17 mouse cellular contexts compared by ENCODE assay signal in genomic region chr6:34579504-34580068, GRCm38 (mm10). TPM values are rescaled to one million over a fixed set of nuclear protein-coding genes. Genes with fewer than 3 reads are reported as not detected.
A peak's percentile ranks its signal among the peaks of the same experiment; 100 is the strongest.
DNase-seq lines count a peak whose midpoint lies in the region; ATAC-seq and TF ChIP-seq lines count a peak whose summit lies in the region.
"Had no signal": no experiment of that assay in that cellular context is flagged by ENCODE, and none has a peak within 500 bp of the region (broad histone marks: within the 10 kb centered on the region; RNA-seq: fewer than 3 reads in every experiment).

No protein-coding gene starts in this region.

- no peak overlapping the region for H3K27ac ChIP-seq in kidney, embryonic 14.5 days (ENCODE audit: low read depth, low read length)
- no peak overlapping the region for H3K27ac ChIP-seq in stomach, embryonic 14.5 days (ENCODE audit: low read length)
- H3K27ac ChIP-seq in thymus, adult 2 months (ENCODE audit: control insufficient read depth, insufficient read depth, low read length), result no peak overlapping the region
- H3K27ac ChIP-seq: forebrain, embryonic 15.5 days; heart, embryonic 10.5 days; hindbrain, embryonic 14.5 days; kidney, postnatal 0 days had no signal

- WGBS in kidney, embryonic 14.5 days, result 74% methylated on average over 6 of the region's 6 CpGs
- 59% methylated on average over 6 of the region's 6 CpGs for WGBS in stomach, embryonic 14.5 days
- WGBS in thymus, adult 2 months, result 96% methylated on average over 6 of the region's 6 CpGs

- no peaks in the 10 kb centered on the region for H3K27me3 ChIP-seq in kidney, embryonic 14.5 days (ENCODE audit: control insufficient read depth, insufficient read depth, low read length)
- H3K27me3 ChIP-seq in stomach, embryonic 14.5 days (ENCODE audit: control insufficient read depth, insufficient read depth, low read length), result no peaks in the 10 kb centered on the region
- no peaks in the 10 kb centered on the region for H3K27me3 ChIP-seq in thymus, adult 2 months (ENCODE audit: control insufficient read depth, insufficient read depth, low read length)
- H3K27me3 ChIP-seq: CH12.LX; forebrain, embryonic 15.5 days had no signal

- no peak for ATAC-seq in kidney, embryonic 14.5 days (ENCODE audit: low FRiP score, low TSS enrichment)
- peak; percentile 58; the same call in 1 of the 2 replicates for ATAC-seq in stomach, embryonic 14.5 days (ENCODE audit: insufficient number of reproducible peaks, insufficient read depth, low FRiP score, low read depth)
- ATAC-seq: forebrain, embryonic 15.5 days had no signal

- no peak for TF ChIP-seq CTCF in thymus, adult 2 months (IDR thresholded peaks at IDR 0.05; ENCODE audit: borderline replicate concordance, control insufficient read depth, extremely low read depth, insufficient read depth, low read length, poor library complexity)

- H3K36me3 ChIP-seq in kidney, embryonic 14.5 days (ENCODE audit: control insufficient read depth, insufficient read depth, low read length), result no peaks in the 10 kb centered on the region
- H3K36me3 ChIP-seq in stomach, embryonic 14.5 days (ENCODE audit: control insufficient read depth, insufficient read depth, low read length), result no peaks in the 10 kb centered on the region
- no peaks in the 10 kb centered on the region for H3K36me3 ChIP-seq in thymus, adult 2 months (ENCODE audit: control insufficient read depth, insufficient read depth, low read length)
- H3K36me3 ChIP-seq: forebrain, embryonic 15.5 days; heart, embryonic 10.5 days had no signal

- TF ChIP-seq POLR2A in thymus, adult 2 months (IDR thresholded peaks at IDR 0.05; ENCODE audit: control insufficient read depth, extremely low read depth, insufficient read depth, low read length, poor library complexity), result no peak

- peak; percentile 54 to 81 for DNase-seq in adrenal gland, adult (ENCODE audit: inconsistent age in 2 of 2, low spot score in 1 of 2)
- no peak for DNase-seq in adrenal gland, adult 18-20 months (ENCODE audit: low spot score in 2 of 2)
- peak; percentile 71 for DNase-seq in kidney, adult 9 months
- peak; percentile 19 for DNase-seq in adrenal gland, postnatal 10 days
- DNase-seq in ovary, postnatal 10 days (ENCODE audit: low spot score), result no peak
- no peak for DNase-seq in thymus, adult 2 months
- DNase-seq: cerebellum, adult 2 months; layer of hippocampus, adult 9-11 months; thymus, postnatal 36 days had no signal

- no peak overlapping the region for H3K9ac ChIP-seq in kidney, embryonic 14.5 days (ENCODE audit: low read depth, low read length)
- H3K9ac ChIP-seq in stomach, embryonic 14.5 days (replicated peaks; ENCODE audit: low read depth, low read length), result no peak overlapping the region
- H3K9ac ChIP-seq: forebrain, embryonic 15.5 days; hindbrain, embryonic 14.5 days had no signal

- no peaks in the 10 kb centered on the region for H3K9me3 ChIP-seq in kidney, embryonic 14.5 days (ENCODE audit: control insufficient read depth, low read length)
- no peaks in the 10 kb centered on the region for H3K9me3 ChIP-seq in stomach, embryonic 14.5 days (ENCODE audit: control insufficient read depth, low read depth, low read length)
- H3K9me3 ChIP-seq: forebrain, embryonic 15.5 days; heart, embryonic 10.5 days had no signal

- H3K4me1 ChIP-seq in kidney, embryonic 14.5 days (ENCODE audit: control insufficient read depth, insufficient read depth, low read length), result no peaks in the 10 kb centered on the region
- no peaks in the 10 kb centered on the region for H3K4me1 ChIP-seq in stomach, embryonic 14.5 days (ENCODE audit: control insufficient read depth, insufficient read depth, low read length)
- no peaks in the 10 kb centered on the region for H3K4me1 ChIP-seq in thymus, adult 2 months (replicated peaks; ENCODE audit: control insufficient read depth, insufficient read depth, low read length)
- H3K4me1 ChIP-seq: forebrain, embryonic 15.5 days had no signal

- no peak overlapping the region for H3K4me2 ChIP-seq in kidney, embryonic 14.5 days (replicated peaks; ENCODE audit: low read depth, low read length)
- H3K4me2 ChIP-seq in stomach, embryonic 14.5 days (replicated peaks; ENCODE audit: low read depth, low read length), result no peak overlapping the region
- H3K4me2 ChIP-seq: forebrain, embryonic 15.5 days; hindbrain, embryonic 14.5 days had no signal

- H3K4me3 ChIP-seq in kidney, embryonic 14.5 days (ENCODE audit: low read length), result no peak overlapping the region
- H3K4me3 ChIP-seq in stomach, embryonic 14.5 days (ENCODE audit: low read depth, low read length), result no peak overlapping the region
- no peak overlapping the region for H3K4me3 ChIP-seq in thymus, adult 2 months (ENCODE audit: control insufficient read depth, insufficient read depth, low read length)
- H3K4me3 ChIP-seq: forebrain, embryonic 15.5 days; heart, embryonic 10.5 days had no signal

RNA-seq across cellular contexts. Expression of gene Cald1, which starts 18.7 kb away (rescaled TPM):
- total RNA-seq in adrenal gland, adult 18-20 months (2021), result 10 to 100 TPM; 63.8 to 89.6 TPM
- 165 and 193 TPM in 2 replicates for polyA plus RNA-seq in kidney, embryonic 14.5 days (2014; fragmentation: Nextera tagmentation; extraction: Ambion mirVana)
- total RNA-seq in adrenal gland, postnatal 10 days (2021), result 10 to 100 TPM; 80.8 to 90.5 TPM
- polyA plus RNA-seq in stomach, embryonic 14.5 days (2014; fragmentation: Nextera tagmentation; extraction: Ambion mirVana), result 366 and 368 TPM in 2 replicates
- polyA plus RNA-seq in thymus, adult 2 months (2012; rRNA removed), result 3.4 and 4.4 TPM in 2 replicates
- total RNA-seq: common myeloid progenitor, adult 5-6 weeks had no signal

Comparison
In these comparisons a context has a peak if more than half of its experiments do, and no peak if none do; other contexts are left out.
1. DNase-seq: peak in adrenal gland, adult (2 of 2), kidney, adult 9 months (single experiment) and adrenal gland, postnatal 10 days (single experiment); none in adrenal gland, adult 18-20 months (0 of 2), ovary, postnatal 10 days (single experiment) and thymus, adult 2 months (single experiment).
2. RNA of gene Cald1, which starts 18.7 kb away (polyA plus RNA-seq): 366 to 368 TPM in stomach, embryonic 14.5 days and 165 to 193 TPM in kidney, embryonic 14.5 days; 3.4 to 4.4 TPM in thymus, adult 2 months; every median in the first group is over 10 times any median in the second.